Mouse (Mus musculus): ENCODE data around the gene Ctnna2.

The Ctnna2 gene

DNA sequence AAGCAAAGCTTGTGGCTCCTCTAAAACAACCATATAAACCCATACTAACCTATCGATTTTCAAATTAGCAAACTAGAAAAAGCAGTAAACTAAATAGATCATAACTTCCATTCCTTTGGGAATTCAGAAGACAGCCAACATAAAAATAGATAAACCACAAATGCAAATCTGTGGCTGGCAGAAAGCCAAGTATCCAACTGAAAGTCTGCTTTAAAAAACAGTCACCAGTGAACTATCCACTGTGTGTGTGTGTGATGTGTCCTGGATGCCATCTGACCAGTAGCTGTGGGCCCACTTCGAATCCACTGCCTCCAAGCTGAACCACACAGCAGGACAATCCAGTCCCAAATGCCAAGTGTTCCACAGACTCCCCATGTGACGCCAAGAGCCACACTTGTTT lies 782.8 kb downstream of the Ctnna2 start:
- Histone ChIP-seq H3K36me3 (ENCODE audit: control insufficient read depth, insufficient read depth, low read length, poor library complexity, severe bottlenecking) (no peaks in the 10 kb centered on the region), H3K27me3 (ENCODE audit: control insufficient read depth, insufficient read depth, low read length, poor library complexity, severe bottlenecking) (no peaks in the 10 kb centered on the region)
- no peak for DNase-seq (ENCODE audit: low read depth, low spot score)

DNA sequence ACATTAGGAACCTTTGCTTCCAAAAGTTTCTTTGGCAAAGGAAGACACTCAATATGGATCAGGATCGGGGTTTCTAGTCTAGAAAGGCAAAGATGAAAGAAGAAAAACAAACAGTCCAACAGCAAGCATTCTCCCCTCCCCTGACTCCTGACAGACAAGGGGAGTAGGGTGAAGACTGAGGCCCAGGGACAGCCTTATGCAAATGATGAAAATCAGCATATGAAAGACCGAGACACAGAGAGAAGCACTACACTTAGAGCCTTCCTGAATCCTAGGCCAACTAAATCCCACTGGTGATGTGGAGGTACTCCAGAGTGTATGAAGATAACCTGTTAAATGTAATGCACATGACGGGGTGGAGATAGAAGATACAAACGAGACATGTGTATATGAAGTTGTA lies 787.9 kb downstream of the Ctnna2 start:
- H3K36me3 ChIP-seq (ENCODE audit: control insufficient read depth, insufficient read depth, low read length, poor library complexity, severe bottlenecking) = no peaks in the 10 kb centered on the region
- no peak for DNase-seq (ENCODE audit: low read depth, low spot score)
- no peaks in the 10 kb centered on the region for H3K27me3 ChIP-seq (ENCODE audit: control insufficient read depth, insufficient read depth, low read length, poor library complexity, severe bottlenecking)

DNA sequence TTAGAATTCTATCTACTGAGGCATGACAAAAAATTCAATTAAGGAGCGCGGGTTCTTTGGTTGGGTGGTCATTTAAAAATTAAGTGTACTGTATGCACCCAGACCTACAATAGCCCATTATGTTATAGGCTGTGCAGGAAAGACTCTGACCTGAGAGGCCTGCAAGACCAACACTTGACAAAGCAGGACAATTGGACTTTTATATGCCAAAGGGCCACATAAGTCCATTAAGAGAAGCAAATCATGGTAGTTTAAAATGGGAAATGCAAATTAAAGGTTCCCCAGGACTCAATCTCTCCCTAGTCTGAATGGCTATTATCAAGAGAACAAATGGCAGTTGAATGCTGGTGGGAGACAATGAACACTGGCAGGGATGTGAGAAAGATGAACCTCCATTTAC lies 790.9 kb downstream of the Ctnna2 start:
- H3K27me3 ChIP-seq (ENCODE audit: control insufficient read depth, insufficient read depth, low read length, poor library complexity, severe bottlenecking) = no peaks in the 10 kb centered on the region
- no peaks in the 10 kb centered on the region for H3K36me3 ChIP-seq (ENCODE audit: control insufficient read depth, insufficient read depth, low read length, poor library complexity, severe bottlenecking)
- DNase-seq (ENCODE audit: low read depth, low spot score) = no peak

DNA sequence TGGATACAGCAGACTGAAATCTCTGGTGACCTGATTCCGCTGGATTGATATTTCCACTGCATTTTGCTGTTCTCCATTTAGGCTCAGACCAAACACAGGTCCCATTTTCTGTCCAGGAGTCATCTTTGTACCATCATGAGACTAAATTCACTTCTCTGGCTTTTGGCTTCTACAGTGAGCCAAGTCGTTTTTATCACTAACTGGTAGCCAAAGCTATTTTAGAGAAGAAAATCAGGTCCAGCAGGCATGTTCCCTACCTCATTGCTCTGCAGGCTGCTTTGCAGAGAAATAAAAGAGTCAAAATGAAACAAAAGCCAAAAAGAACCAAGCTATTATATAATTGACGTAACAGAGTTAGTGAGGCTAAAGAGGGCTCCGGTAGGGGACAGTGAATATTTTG lies 793.7 kb downstream of the Ctnna2 start:
- no peaks in the 10 kb centered on the region for H3K27me3 ChIP-seq (ENCODE audit: control insufficient read depth, insufficient read depth, low read length, poor library complexity, severe bottlenecking)
- no peaks in the 10 kb centered on the region for H3K36me3 ChIP-seq (ENCODE audit: control insufficient read depth, insufficient read depth, low read length, poor library complexity, severe bottlenecking)
- no peak for DNase-seq (ENCODE audit: low read depth, low spot score)

DNA sequence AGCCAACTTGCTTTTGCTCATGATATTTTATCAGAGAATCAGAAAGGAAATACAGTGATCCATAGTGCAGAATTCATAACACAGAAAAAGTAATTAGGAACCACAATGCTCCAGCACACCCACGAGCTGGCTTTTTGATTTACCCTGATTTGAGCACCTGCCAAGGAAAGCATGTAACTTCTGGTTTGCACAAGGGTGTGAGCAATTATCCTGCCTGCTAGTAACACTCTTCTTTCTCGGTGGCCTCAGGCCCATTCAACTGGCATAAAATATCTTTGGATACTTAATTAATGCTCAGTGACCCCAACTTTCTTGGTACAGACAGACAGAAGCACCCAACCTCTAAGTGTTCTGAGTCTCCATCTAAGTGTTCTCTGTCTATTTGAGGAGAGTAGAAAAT lies 794.6 kb downstream of the Ctnna2 start:
- Histone ChIP-seq H3K27me3 (ENCODE audit: control insufficient read depth, insufficient read depth, low read length, poor library complexity, severe bottlenecking) (no peaks in the 10 kb centered on the region), H3K36me3 (ENCODE audit: control insufficient read depth, insufficient read depth, low read length, poor library complexity, severe bottlenecking) (no peaks in the 10 kb centered on the region)
- no peak for DNase-seq (ENCODE audit: low read depth, low spot score)

DNA sequence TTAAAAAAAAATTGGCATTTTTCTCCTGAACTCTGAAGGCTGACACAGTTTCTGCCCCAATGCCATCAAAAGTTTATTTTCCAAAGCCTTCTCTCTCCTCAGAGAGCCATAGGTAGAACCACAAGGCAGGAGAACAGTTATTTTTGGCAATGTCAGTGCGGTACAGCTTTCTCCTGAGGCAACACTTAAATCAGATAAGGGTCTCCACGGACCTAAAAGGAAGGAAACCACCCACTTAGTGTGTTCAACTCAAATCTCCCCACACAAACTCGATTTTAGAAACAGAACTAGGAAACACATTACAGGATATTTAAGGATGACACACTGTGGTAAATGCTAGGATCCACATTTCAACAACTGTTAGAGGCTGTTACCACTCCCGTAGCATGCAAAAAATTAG lies 803.7 kb downstream of the Ctnna2 start:
- no peaks in the 10 kb centered on the region for H3K36me3 ChIP-seq (ENCODE audit: control insufficient read depth, insufficient read depth, low read length, poor library complexity, severe bottlenecking)
- DNase-seq (ENCODE audit: low read depth, low spot score) = no peak
- no peaks in the 10 kb centered on the region for H3K27me3 ChIP-seq (ENCODE audit: control insufficient read depth, insufficient read depth, low read length, poor library complexity, severe bottlenecking)

DNA sequence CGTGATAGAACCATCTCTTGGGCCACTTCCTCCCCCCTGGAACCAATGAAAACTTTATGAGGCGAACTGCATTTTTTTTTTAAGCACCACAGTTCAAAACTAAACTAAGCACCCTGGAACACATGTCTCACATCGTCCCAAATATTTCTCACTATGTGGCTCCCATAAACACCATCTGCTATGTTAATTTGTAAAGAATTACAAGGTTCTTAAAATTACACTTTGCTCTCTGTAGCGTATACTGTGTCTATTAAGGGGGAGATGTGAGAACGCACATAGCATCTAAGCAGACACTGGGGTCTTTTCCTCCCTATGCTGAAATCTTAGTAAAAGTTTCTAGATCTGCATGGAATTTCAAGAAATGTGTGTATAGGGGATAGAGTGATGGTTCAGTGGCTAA lies 822.5 kb downstream of the Ctnna2 start:
- Histone ChIP-seq H3K36me3 (ENCODE audit: control insufficient read depth, insufficient read depth, low read length, poor library complexity, severe bottlenecking) (no peaks in the 10 kb centered on the region), H3K27me3 (ENCODE audit: control insufficient read depth, insufficient read depth, low read length, poor library complexity, severe bottlenecking) (no peaks in the 10 kb centered on the region)
- DNase-seq (ENCODE audit: low read depth, low spot score) = no peak

DNA sequence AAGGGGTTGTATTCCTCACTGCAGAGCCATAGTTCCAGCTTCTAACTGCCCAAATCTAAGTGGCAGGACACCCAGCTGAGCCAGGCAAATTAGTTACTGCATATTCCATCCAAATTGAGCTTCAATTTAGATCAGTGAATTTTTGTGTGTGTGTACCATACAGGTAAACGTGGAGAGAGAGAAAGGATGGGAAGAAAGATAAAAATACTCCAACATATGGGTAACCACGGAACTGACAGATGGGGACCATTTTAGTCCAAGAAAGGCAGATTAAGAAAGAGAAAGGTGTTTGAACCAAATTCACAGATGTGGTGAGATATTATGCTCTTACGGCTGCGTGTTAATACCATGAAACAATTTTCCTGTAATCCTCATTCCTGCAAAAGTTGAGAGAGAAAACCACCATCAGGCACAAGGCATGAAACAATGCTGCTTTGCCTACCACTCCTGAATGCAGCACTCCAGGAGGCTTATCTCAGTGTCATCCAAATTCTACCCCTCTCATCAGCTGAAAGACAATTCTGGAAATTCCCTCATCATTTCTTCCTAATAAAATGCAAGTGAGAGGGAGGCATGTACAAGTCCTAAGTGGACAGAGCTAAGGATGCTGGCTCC lies 840.1 kb downstream of the Ctnna2 start:
- Histone ChIP-seq H3K27me3 (ENCODE audit: control insufficient read depth, insufficient read depth, low read length, poor library complexity, severe bottlenecking) (no peaks in the 10 kb centered on the region; the same call in 1 of the 2 replicates), H3K36me3 (ENCODE audit: control insufficient read depth, insufficient read depth, low read length, poor library complexity, severe bottlenecking) (no peaks in the 10 kb centered on the region)
- no peak for DNase-seq (ENCODE audit: low read depth, low spot score)

DNA sequence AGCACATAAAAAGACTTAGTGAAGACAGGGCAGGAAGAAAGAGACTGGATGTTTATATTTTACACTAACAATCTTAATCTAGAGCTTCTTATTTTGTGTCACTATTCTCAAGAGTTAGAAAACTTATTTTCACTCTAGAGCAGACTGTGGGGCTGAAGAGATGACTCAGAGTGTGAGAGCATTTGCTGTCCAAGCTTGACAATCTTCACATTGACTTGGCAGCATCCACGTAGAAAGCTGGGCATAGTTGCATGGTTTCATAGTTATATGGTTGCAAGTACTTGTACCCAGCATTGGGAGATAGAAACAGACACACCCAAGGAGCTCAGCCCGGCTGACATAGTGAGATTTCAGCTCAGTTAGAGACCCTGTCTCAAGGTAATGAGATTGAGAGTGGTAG lies 858.6 kb downstream of the Ctnna2 start:
- Histone ChIP-seq H3K36me3 (ENCODE audit: control insufficient read depth, insufficient read depth, low read length, poor library complexity, severe bottlenecking) (no peaks in the 10 kb centered on the region), H3K27me3 (ENCODE audit: control insufficient read depth, insufficient read depth, low read length, poor library complexity, severe bottlenecking) (no peaks in the 10 kb centered on the region)
- DNase-seq (ENCODE audit: low read depth, low spot score) = no peak

DNA sequence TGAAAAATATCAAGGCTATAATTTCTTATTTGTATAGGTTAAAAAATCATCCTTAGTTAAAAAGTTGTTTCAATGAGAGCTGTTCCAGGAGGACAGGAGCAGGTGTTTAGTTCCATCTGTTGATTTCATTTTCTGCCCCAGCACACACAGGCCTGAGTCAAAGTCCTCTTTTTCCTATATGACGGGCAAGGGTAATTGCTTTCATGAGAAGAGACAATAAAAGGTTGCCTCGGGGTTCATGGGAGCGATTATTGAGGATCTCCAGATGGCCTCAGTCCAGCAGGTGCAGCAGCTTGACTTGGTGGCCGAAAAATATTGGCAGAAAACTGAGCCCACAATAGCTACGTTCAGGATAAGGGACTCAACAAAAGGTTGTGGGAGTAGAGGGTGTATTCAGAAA lies 859.0 kb downstream of the Ctnna2 start:
- no peaks in the 10 kb centered on the region for H3K27me3 ChIP-seq (ENCODE audit: control insufficient read depth, insufficient read depth, low read length, poor library complexity, severe bottlenecking)
- no peaks in the 10 kb centered on the region for H3K36me3 ChIP-seq (ENCODE audit: control insufficient read depth, insufficient read depth, low read length, poor library complexity, severe bottlenecking)
- no peak for DNase-seq (ENCODE audit: low read depth, low spot score)

DNA sequence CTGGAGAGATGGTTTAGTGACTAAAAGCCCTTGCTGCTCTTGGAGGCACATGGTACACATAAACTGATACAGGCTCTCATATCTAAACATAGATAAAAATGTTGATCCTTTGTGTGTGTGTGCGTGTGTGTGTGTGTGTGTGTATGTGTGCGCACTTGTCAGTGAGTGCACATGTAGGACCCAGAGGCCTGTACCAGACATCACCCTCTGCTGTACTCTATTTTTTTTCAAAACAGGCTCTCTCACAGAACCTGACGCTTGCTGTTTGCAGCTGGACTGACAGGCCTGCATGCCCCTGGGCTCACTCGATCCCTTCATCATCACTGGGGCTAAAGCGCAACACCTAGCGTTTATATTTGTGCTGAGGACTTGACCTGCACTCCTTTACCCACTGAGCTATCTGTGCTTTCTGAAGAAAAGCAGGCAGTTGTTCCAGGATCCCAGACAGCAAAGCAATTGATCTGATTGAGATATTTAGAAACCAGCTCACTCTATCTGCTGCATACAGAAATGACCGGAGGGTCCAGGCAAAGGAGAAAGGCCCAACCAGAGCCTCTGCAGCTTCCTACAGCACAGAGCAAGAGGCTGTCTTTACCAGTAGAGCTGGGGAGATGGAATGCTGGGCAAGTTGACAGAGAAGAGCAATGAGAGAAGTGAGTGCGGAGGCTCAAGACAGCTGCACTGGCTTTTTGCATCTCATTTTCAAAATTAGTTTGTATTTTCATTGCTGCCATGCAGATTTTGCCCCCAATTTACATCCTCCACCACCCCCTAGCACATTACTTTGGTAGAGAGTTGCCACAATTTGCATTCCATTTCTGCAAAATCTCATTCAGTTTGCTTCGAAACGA lies 870.2 kb downstream of the Ctnna2 start:
- no peak for DNase-seq (ENCODE audit: low read depth, low spot score)
- H3K36me3 ChIP-seq (ENCODE audit: control insufficient read depth, insufficient read depth, low read length, poor library complexity, severe bottlenecking) = no peaks in the 10 kb centered on the region
- no peaks in the 10 kb centered on the region for H3K27me3 ChIP-seq (ENCODE audit: control insufficient read depth, insufficient read depth, low read length, poor library complexity, severe bottlenecking)

DNA sequence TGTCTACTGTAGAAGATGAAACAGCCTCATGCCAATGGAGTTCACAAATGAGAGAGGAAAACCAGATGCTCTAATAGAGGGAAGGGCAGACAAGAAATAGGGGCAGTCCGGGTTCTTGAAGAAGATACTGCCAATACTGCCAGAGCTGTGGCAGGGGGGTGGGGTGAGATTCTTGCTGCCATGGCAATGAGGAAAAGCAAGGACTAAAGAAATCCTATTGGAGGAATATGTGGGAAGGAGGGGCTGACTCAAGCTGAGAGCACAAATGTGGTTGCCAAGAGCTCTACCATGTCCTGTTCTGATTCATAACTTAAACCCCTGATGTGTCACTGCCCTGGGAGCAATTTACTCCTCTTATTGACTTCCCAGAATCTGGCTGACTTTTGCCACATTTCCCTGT lies 878.5 kb downstream of the Ctnna2 start:
- Histone ChIP-seq H3K27me3 (ENCODE audit: control insufficient read depth, insufficient read depth, low read length, poor library complexity, severe bottlenecking) (no peaks in the 10 kb centered on the region), H3K36me3 (ENCODE audit: control insufficient read depth, insufficient read depth, low read length, poor library complexity, severe bottlenecking) (no peaks in the 10 kb centered on the region)
- DNase-seq (ENCODE audit: low read depth, low spot score) = no peak

DNA sequence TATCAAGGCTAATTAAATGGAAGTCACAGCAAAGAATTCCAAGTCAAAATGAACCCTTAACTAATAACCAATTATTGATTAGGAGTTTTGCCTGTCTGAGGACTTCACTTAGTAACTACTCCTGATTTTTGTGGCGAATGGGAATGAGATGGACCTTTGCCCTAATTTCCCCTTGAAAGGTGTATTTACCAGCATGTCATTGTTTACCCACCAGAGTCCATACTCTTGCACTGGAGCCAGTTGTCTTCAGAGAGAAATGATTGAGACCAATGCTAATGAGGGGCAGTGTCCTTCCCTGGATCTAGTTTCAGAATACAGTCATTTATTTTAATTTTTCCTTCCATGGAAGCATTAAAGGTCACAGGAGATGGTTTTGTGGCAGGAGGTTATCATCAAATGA lies 881.0 kb downstream of the Ctnna2 start:
- H3K36me3 ChIP-seq (ENCODE audit: control insufficient read depth, insufficient read depth, low read length, poor library complexity, severe bottlenecking) = no peaks in the 10 kb centered on the region
- no peak for DNase-seq (ENCODE audit: low read depth, low spot score)
- H3K27me3 ChIP-seq (ENCODE audit: control insufficient read depth, insufficient read depth, low read length, poor library complexity, severe bottlenecking) = no peaks in the 10 kb centered on the region

DNA sequence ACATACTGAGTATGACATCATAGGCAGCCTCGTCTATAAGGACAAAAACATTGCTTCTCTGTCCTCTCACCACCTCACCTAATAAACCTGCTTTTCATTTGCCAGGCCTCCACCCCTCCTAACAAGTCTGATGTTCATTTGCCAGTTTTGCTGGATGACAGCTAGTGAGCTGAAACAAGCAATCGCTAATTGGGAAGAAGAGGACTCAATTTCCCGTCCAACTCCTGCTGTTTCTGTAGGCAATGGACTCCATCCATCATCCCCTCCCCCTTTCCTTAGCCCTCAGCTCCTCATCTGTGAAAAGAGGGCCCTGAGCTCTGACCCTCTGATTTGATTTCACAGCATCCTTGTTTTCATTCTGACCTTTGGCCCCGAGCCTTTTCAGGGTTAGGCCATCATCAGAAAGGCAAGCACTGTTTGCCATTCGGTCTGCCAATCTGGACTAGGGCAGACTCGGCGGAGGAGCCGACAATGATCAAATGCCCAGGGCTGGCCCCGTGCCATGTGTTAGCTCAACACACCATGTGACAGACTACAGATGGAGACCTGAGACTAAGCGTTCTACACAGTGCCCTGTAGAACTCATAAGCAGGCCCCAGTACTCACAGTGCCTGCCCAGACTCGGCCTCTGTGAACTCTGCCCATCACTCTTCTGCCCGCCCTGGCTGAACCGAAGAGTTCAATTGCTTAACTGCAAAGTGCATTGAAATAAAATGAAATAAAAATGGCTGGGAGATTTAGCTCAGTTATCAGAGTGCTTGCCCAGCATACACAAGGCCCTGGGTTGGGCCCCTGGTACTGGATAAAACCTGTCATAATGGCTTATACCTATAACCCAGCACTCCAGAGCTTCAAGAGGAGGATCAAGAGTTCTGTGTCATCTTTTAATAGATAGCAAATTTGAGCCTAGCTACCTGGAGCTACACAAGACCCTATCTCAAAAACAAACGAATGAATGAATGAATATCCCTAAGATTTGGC lies 903.8 kb downstream of the Ctnna2 start:
- Histone ChIP-seq H3K36me3 (ENCODE audit: control insufficient read depth, insufficient read depth, low read length, poor library complexity, severe bottlenecking) (no peaks in the 10 kb centered on the region), H3K27me3 (ENCODE audit: control insufficient read depth, insufficient read depth, low read length, poor library complexity, severe bottlenecking) (no peaks in the 10 kb centered on the region)
- no peak for DNase-seq (ENCODE audit: low read depth, low spot score)

DNA sequence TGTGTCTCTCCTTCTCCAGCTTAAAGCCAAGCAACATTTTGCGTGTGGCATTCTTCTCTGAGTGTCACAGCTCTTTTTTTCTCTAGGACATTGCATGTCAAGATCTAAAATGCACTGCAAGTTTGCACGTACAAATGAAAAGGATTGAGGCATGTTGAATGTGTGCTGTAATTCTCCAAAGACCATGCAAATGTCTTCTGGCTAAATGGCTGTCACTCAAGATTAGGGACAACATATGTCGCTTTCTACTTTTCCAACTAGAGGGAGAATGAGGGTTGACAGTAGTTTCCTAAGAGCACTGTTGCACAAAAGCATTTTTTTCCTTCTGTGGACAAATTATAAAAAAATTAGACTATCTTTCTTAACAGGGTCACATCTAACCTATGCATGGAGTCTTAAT lies 909.9 kb downstream of the Ctnna2 start:
- H3K27me3 ChIP-seq (ENCODE audit: control insufficient read depth, insufficient read depth, low read length, poor library complexity, severe bottlenecking) = no peaks in the 10 kb centered on the region
- H3K36me3 ChIP-seq (ENCODE audit: control insufficient read depth, insufficient read depth, low read length, poor library complexity, severe bottlenecking) = no peaks in the 10 kb centered on the region
- DNase-seq (ENCODE audit: low read depth, low spot score) = no peak

Data from splenic B cell, adult 2 months (primary cell).